Mouse (Mus musculus): ENCODE data around the gene Dok3.

- TF ChIP-seq POLR2A (IDR thresholded peaks at IDR 0.05; ENCODE audit: control insufficient read depth, low read depth, low read length) = no peak
- TF ChIP-seq CTCF (IDR thresholded peaks at IDR 0.05; ENCODE audit: control insufficient read depth, insufficient read depth, insufficient replicate concordance, low read depth, low read length) = no peak
Measured at GRCm38 (mm10) chr13:55540933-55541332, 11.8 kb upstream of the Dok3 start.

All from testis, adult 2 months (tissue).